Mouse (Mus musculus) lung, adult 2 months (tissue): Measurements from ENCODE around the gene Socs5. TPM values are rescaled to one million over a fixed set of nuclear protein-coding genes. Genes with fewer than 3 reads are reported as not detected.

Source experiments
- DNase-seq: peaks from one replicate; pipeline ENCODE4 v3.0.0; 2022
- H3K4me1 ChIP-seq: fragments of 200-500 bp; 2 replicates; pipeline ENCODE4 v1.6.1; 2011; ENCODE audit warnings: low read length; ENCODE audit not compliant: control insufficient read depth, insufficient read depth
- H3K4me3 ChIP-seq: fragments of 200-500 bp; replicated peaks from 2 replicates; pipeline ENCODE3; 2011; ENCODE audit warnings: low read depth, mild to moderate bottlenecking, control low read depth, low read length; ENCODE audit errors: extremely low read depth
- CTCF ChIP-seq: fragments of 200-500 bp; IDR thresholded peaks from 2 replicates; pipeline ENCODE4 v1.5.1; 2011; ENCODE audit warnings: mild to moderate bottlenecking, low read length, control low read depth; ENCODE audit not compliant: insufficient read depth
- POLR2A ChIP-seq: fragments of 200-500 bp; IDR thresholded peaks from 2 replicates; pipeline ENCODE4 v1.6.1; 2011; ENCODE audit warnings: low read depth, mild to moderate bottlenecking, control low read depth, low read length, borderline replicate concordance; ENCODE audit errors: extremely low read depth
- WGBS: fragments of 180-500 bp; shearing (Covaris S2); methylation state at CpG from one replicate; pipeline ENCODE4 v1.1.7; 2018; 5-methylcytosine and 5-hydroxymethylcytosine counted together
- polyA plus RNA-seq: library from polyadenylated mRNA; depleted of rRNA; stranded (reverse); fragments of >200 nt; gene quantifications from 2 replicates; pipeline ENCODE4 v1.2.3, GENCODE M21; 2012

Gene Socs5
- polyA plus RNA-seq, 1 experiment = 17.9 TPM

DNA sequence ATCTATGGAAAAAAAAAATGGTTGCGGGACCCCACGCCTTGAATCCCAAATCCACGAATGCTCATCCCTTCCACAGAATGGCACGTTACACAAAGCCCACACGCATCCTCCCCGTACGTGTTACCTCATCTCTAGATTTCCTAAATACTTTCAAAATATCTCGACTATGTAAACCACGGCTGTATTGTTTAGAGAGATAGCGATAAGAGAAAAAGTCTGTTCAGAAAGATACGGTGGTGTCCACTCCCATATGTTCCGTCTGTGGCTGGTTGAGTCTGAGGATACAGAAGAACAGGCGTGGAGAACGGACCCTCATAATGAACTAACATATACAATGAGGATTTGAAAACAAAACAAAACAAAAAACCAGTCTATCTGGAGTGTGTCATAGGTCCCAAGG, 51.1 kb downstream of the Socs5 start:
- Histone ChIP-seq H3K4me3 (no peak overlapping the region), H3K4me1 (no peaks in the 10 kb centered on the region)
- DNase-seq = no peak
- TF ChIP-seq CTCF = no peak
- no peak for TF ChIP-seq POLR2A
- WGBS = 61% methylated on average over 14 of the region's 14 CpGs

DNA sequence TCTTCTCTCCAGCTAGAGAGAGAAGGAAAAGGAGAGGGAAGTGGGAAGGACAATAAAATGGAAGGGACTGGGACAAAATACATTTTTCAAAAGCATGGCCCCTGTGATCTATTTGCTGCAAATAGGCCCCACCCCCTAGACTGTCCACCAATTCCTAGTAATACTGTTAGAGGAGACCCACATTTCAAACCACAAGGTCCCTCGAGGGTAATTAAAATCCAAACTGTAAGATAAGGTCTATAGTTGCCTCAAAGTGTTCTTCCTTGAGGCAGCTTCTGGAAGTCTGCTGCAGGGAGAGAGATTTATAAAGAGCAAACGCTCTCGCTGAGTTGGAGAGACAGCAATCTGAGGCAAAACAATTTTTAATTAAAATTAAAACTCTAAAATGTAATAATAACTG, 52.8 kb downstream of the Socs5 start:
- Histone ChIP-seq H3K4me3 (no peak overlapping the region), H3K4me1 (no peaks in the 10 kb centered on the region)
- 79% methylated on average over 3 of the region's 3 CpGs for WGBS
- DNase-seq = no peak
- TF ChIP-seq POLR2A (no peak), CTCF (no peak)

DNA sequence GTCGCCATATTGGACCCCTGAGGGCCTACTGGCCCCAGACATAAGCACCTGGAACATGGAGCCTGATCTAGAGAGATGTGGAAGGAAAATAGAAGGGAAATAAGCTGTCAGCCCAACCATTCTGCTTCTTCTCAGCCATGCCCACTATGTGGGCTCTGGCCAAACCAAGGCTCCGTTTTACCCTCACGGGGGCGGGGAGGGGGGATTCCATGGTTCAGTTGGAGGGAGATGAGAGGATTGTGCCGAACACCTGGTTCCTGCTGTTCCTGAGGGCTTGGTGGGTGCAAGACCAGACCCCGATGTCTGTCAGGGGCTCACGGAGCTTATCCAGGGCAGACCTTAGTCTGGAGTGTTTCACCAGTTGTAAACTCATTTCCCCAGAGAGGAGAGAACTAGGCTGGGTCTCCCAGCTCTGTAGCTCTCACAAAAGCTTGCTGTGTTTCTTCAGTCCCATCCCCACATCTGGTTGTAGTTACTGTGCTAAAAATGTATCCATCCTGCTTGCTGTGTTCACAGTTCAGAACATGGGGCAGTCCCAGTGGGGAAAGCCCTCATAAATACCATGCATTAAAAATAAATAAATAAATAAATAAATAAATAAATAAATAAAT, 56.9 kb downstream of the Socs5 start:
- no peak overlapping the region for H3K4me3 ChIP-seq
- WGBS = 89% methylated on average over 7 of the region's 7 CpGs
- no peak for DNase-seq
- no peak for TF ChIP-seq CTCF
- no peaks in the 10 kb centered on the region for H3K4me1 ChIP-seq

DNA sequence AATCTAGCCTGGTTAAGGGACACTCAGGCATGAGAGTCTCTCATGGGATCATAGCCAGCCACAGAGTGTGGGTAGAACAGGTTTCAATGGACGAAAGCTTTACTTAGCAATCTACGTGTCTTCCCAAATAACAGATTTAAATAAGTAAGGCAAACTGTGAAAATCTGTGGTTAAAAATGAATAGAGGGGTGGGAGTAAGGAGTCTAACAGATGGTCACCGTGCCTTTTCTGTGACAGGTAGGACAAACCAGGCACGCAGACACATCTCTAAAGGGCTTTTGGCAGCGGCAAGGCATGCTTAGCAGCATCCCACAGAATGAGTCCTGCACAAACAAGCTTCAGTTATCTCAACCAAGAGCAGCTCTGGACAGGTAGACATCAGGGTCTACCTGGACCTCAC, 59.9 kb downstream of the Socs5 start:
- H3K4me3 ChIP-seq = no peak overlapping the region
- TF ChIP-seq CTCF = no peak
- no peak for TF ChIP-seq POLR2A
- DNase-seq = no peak
- no peaks in the 10 kb centered on the region for H3K4me1 ChIP-seq
- WGBS = 98% methylated on average over 5 of the region's 5 CpGs

- no peak overlapping the region for H3K4me3 ChIP-seq
- no peaks in the 10 kb centered on the region for H3K4me1 ChIP-seq
- 89% methylated on average over 3 of the region's 3 CpGs for WGBS
- TF ChIP-seq CTCF (no peak), POLR2A (no peak)
- no peak for DNase-seq
These were observed 61.6 kb downstream of the Socs5 start for GRCm38 (mm10) chr17:87169076-87169475.

GRCm38 (mm10) chr17:87170364-87170763, 62.9 kb downstream of the Socs5 start:
- TF ChIP-seq POLR2A (no peak), CTCF (no peak)
- DNase-seq = no peak
- Histone ChIP-seq H3K4me3 (no peak overlapping the region), H3K4me1 (no peaks in the 10 kb centered on the region)
- WGBS = 16% methylated on average over 5 of the region's 5 CpGs

DNA sequence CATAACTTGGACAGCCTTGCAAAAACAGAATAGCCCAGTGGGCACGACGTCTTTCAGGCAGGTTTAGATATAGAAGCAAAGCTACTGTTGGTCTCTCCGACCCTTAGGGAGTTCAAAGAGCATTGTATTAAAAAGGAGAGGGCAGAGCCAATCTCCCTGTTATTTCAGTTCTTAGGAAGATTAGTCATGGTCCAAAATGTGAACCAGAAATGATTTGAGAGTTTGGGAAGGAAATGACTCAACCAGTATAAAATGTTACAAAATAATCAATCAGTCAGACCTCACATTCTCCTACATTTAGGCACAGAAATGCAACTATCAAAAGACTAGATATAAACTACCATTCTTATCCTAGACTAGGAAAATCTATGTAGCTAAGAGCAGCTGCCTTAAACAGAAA, 64.6 kb downstream of the Socs5 start:
- WGBS = 77% methylated on average over 3 of the region's 3 CpGs
- DNase-seq = no peak
- peaks cover 8% of the 10 kb centered on the region for H3K4me1 ChIP-seq

GRCm38 (mm10) chr17:87173966-87174365, 66.5 kb downstream of the Socs5 start:
- TF ChIP-seq POLR2A (no peak), CTCF (no peak)
- Histone ChIP-seq H3K4me3 (no peak overlapping the region), H3K4me1 (peaks cover 8% of the 10 kb centered on the region)
- 59% methylated on average over 2 of the region's 2 CpGs for WGBS
- no peak for DNase-seq

More for the DNA sequence above, 64.6 kb downstream of the Socs5 start:
- H3K4me3 ChIP-seq = no peak overlapping the region
- TF ChIP-seq CTCF (no peak), POLR2A (no peak)

DNA sequence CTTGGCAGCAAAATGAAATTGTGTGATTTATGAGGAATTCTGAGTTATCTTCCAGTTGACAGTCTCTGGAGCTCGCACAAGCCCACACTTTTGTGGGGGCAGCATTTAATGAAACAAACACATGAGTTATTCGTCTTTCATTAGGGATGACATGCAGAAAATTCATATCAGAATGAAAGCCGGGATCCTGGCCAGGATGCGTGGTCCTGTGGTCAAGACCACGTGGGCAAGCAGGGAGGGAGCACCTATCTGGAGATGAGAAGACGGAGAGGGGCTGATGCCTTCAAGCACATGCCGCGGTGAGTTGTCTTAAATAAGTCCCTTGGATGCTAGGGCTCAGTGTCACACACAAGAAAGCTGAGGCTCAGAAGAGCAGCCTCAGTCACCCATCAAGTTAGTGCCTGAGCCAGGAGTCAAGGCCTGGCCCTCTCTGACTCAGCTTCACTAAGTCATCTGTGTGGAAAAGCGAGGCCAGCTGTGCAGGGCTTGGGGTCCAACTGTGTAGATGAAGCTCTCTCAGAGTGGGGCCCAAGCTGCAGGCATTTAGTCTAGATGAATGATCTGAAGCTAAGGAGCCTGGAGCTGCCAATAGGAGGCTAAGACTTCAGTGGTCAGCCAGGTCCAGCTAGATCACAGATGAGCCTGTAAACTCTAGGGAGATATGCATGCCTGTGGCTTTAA, 67.3 kb downstream of the Socs5 start:
- peaks cover 8% of the 10 kb centered on the region for H3K4me1 ChIP-seq
- no peak for TF ChIP-seq POLR2A
- H3K4me3 ChIP-seq = no peak overlapping the region
- 75% methylated on average over 9 of the region's 9 CpGs for WGBS
- no peak for DNase-seq
